Mouse (Mus musculus) cerebellum, adult 2 months (tissue): ENCODE measurements around the gene Wdr31.

ENCODE experiments used
- CTCF ChIP-seq: fragments of 200-500 bp; IDR thresholded peaks from 2 replicates; pipeline ENCODE4 v1.5.1; 2011; ENCODE audit warnings: low read depth, mild to moderate bottlenecking, control low read depth, low read length, moderate library complexity, borderline replicate concordance; ENCODE audit not compliant: insufficient read depth
- POLR2A ChIP-seq: fragments of 200-500 bp; IDR thresholded peaks from 2 replicates; pipeline ENCODE4 v1.6.1; 2011; ENCODE audit warnings: low read length, control low read depth, borderline replicate concordance; ENCODE audit not compliant: insufficient read depth

- TF ChIP-seq POLR2A: no peak
- no peak for TF ChIP-seq CTCF
These were observed 36.5 kb downstream of the Wdr31 start for GRCm38 (mm10) chr4:62433939-62434870.
